Mouse (Mus musculus) liver, postnatal 0 days (tissue): ENCODE measurements around the gene Pde2a. TPM values are rescaled to one million over a fixed set of nuclear protein-coding genes. Genes with fewer than 3 reads are reported as not detected.

ENCODE experiments used
- ATAC-seq: fragments of 200-750 bp; cut with Nextera tagmentation; 2 replicates; pipeline ENCODE4 v1.8.0; 2017; ENCODE audit warnings: mild to moderate bottlenecking, moderate library complexity
- DNase-seq: peaks from one replicate; pipeline ENCODE4 v3.0.0-alpha.2; 2016
- H3K27ac ChIP-seq: fragments of 300-500 bp; sonication (generic); 2 replicates; pipeline ENCODE4 v1.5.1; 2014; ENCODE audit warnings: antibody characterized with exemption, moderate library complexity, mild to moderate bottlenecking, low read depth
- H3K27me3 ChIP-seq: fragments of 300-500 bp; sonication (generic); 2 replicates; pipeline ENCODE4 v1.6.1; 2014; ENCODE audit warnings: low read length, control low read depth, mixed read lengths; ENCODE audit not compliant: insufficient read depth
- H3K36me3 ChIP-seq: fragments of 300-500 bp; sonication (generic); replicated peaks from 2 replicates; pipeline ENCODE4 v1.6.1; 2014; ENCODE audit warnings: mild to moderate bottlenecking, control low read depth, low read length, moderate library complexity, mixed read lengths; ENCODE audit not compliant: insufficient read depth
- H3K4me1 ChIP-seq: fragments of 300-500 bp; sonication (generic); 2 replicates; pipeline ENCODE4 v1.6.1; 2014; ENCODE audit warnings: antibody characterized with exemption, mild to moderate bottlenecking, control low read depth; ENCODE audit not compliant: insufficient read depth
- H3K4me2 ChIP-seq: fragments of 300-500 bp; sonication (generic); 2 replicates; pipeline ENCODE4 v1.6.1; 2014; ENCODE audit warnings: low read depth, mild to moderate bottlenecking, low read length, moderate library complexity, mixed read lengths
- H3K4me3 ChIP-seq: fragments of 300-500 bp; sonication (generic); 2 replicates; pipeline ENCODE4 v1.5.1; 2014; ENCODE audit warnings: low read depth, low read length
- H3K9ac ChIP-seq: fragments of 300-500 bp; sonication (generic); replicated peaks from 2 replicates; pipeline ENCODE4 v1.6.1; 2014; ENCODE audit warnings: mild to moderate bottlenecking, moderate library complexity
- H3K9me3 ChIP-seq: fragments of 300-500 bp; sonication (generic); 2 replicates; pipeline ENCODE4 v1.6.1; 2016; ENCODE audit warnings: mild to moderate bottlenecking, control low read depth, low read length, mixed read lengths
- CTCF ChIP-seq: sonication (generic); IDR thresholded peaks from 2 replicates; pipeline ENCODE4 v1.5.1; 2016; ENCODE audit warnings: antibody characterized with exemption, low read depth
- EP300 ChIP-seq: IDR thresholded peaks from 2 replicates; pipeline ENCODE4 v1.6.1; 2016; ENCODE audit warnings: antibody characterized with exemption, low read depth, mild to moderate bottlenecking
- WGBS: fragments of 180-500 bp; shearing (Covaris S2); extraction: QIAGEN DNeasy Blood & Tissue Kit; methylation state at CpG from one replicate; pipeline ENCODE4 v1.1.7; 2014; ENCODE audit not compliant: insufficient replicate concordance; 5-methylcytosine and 5-hydroxymethylcytosine counted together
- polyA plus RNA-seq: library from polyadenylated mRNA; unstranded; fragments of >200 nt; fragmentation: Nextera tagmentation; extraction: Ambion mirVana; gene quantifications from 2 replicates; pipeline ENCODE4 v1.2.1, GENCODE M21; 2015

The Pde2a gene
- polyA plus RNA-seq, 1 experiment from 2014 or later = 15.8 TPM

GRCm38 (mm10) chr7:101501675-101502074 lies 80.2 kb downstream of the Pde2a start:
- no peak overlapping the region for H3K9ac ChIP-seq
- peaks cover 6% of the 10 kb centered on the region; the same call in 1 of the 2 replicates for H3K36me3 ChIP-seq
- TF ChIP-seq CTCF (peak; percentile 61), EP300 (no peak)
- H3K27ac ChIP-seq = no peak overlapping the region
- peaks cover 7% of the 10 kb centered on the region; the same call in 1 of the 2 replicates for H3K4me1 ChIP-seq
- DNase-seq (peak; percentile 45), ATAC-seq (no peak)
- H3K4me2 ChIP-seq = no peak overlapping the region
- H3K27me3 ChIP-seq = peaks cover 5% of the 10 kb centered on the region; the same call in 1 of the 2 replicates
- no peak overlapping the region for H3K4me3 ChIP-seq
- H3K9me3 ChIP-seq = no peaks in the 10 kb centered on the region
- 68% methylated on average over 6 of the region's 6 CpGs for WGBS

- H3K4me3 ChIP-seq = no peak overlapping the region
- H3K9me3 ChIP-seq = no peaks in the 10 kb centered on the region
- H3K36me3 ChIP-seq = peaks cover 8% of the 10 kb centered on the region; the same call in 1 of the 2 replicates
- 23% methylated on average over 8 of the region's 8 CpGs for WGBS
- peaks cover 5% of the 10 kb centered on the region; the same call in 1 of the 2 replicates for H3K27me3 ChIP-seq
- ATAC-seq (peak; percentile 66), DNase-seq (peak; percentile 67)
- peaks cover 4% of the 10 kb centered on the region; the same call in 1 of the 2 replicates for H3K4me1 ChIP-seq
- no peak overlapping the region for H3K9ac ChIP-seq
- TF ChIP-seq EP300 = no peak
- peak; percentile 93 for TF ChIP-seq CTCF
- no peak overlapping the region for H3K27ac ChIP-seq
- H3K4me2 ChIP-seq = no peak overlapping the region
Observed at GRCm38 (mm10) chr7:101503351-101503750, 81.9 kb downstream of the Pde2a start.

GRCm38 (mm10) chr7:101503803-101504202 lies 82.3 kb downstream of the Pde2a start:
- Histone ChIP-seq H3K4me3 (no peak overlapping the region), H3K36me3 (peaks cover 8% of the 10 kb centered on the region; the same call in 1 of the 2 replicates), H3K27me3 (peaks cover 5% of the 10 kb centered on the region; the same call in 1 of the 2 replicates), H3K4me1 (peaks cover 4% of the 10 kb centered on the region; the same call in 1 of the 2 replicates), H3K9me3 (no peaks in the 10 kb centered on the region), H3K9ac (no peak overlapping the region), H3K27ac (no peak overlapping the region), H3K4me2 (no peak overlapping the region)
- no peak for TF ChIP-seq EP300
- 16% methylated on average over 7 of the region's 7 CpGs for WGBS
- DNase-seq = no peak
- ATAC-seq = no peak

GRCm38 (mm10) chr7:101504507-101504906 lies 83.0 kb downstream of the Pde2a start:
- peak overlapping the region; percentile 36; the same call in 1 of the 2 replicates for H3K4me2 ChIP-seq
- H3K9ac ChIP-seq = no peak overlapping the region
- no peak overlapping the region for H3K4me3 ChIP-seq
- 11% methylated on average over 24 of the region's 24 CpGs for WGBS
- DNase-seq (peak; percentile 66), ATAC-seq (no peak)
- peaks cover 4% of the 10 kb centered on the region; the same call in 1 of the 2 replicates for H3K4me1 ChIP-seq
- H3K9me3 ChIP-seq = no peaks in the 10 kb centered on the region
- H3K27ac ChIP-seq = no peak overlapping the region
- H3K27me3 ChIP-seq = peaks cover 5% of the 10 kb centered on the region; the same call in 1 of the 2 replicates
- H3K36me3 ChIP-seq = peaks cover 8% of the 10 kb centered on the region; the same call in 1 of the 2 replicates
- no peak for TF ChIP-seq EP300
- no peak for TF ChIP-seq CTCF

GRCm38 (mm10) chr7:101509212-101509611 lies 87.7 kb downstream of the Pde2a start:
- no peak for TF ChIP-seq CTCF
- no peak for TF ChIP-seq EP300
- Histone ChIP-seq H3K27ac (no peak overlapping the region), H3K27me3 (no peaks in the 10 kb centered on the region), H3K4me3 (no peak overlapping the region), H3K9me3 (no peaks in the 10 kb centered on the region), H3K4me2 (no peak overlapping the region), H3K9ac (no peak overlapping the region), H3K4me1 (peaks cover 3% of the 10 kb centered on the region; the same call in 1 of the 2 replicates), H3K36me3 (peaks cover 8% of the 10 kb centered on the region)
- ATAC-seq (no peak), DNase-seq (no peak)
- 39% methylated on average over 2 of the region's 2 CpGs for WGBS

GRCm38 (mm10) chr7:101513655-101514054 lies 92.2 kb downstream of the Pde2a start:
- Histone ChIP-seq H3K27ac (no peak overlapping the region), H3K9ac (no peak overlapping the region), H3K9me3 (no peaks in the 10 kb centered on the region), H3K27me3 (no peaks in the 10 kb centered on the region), H3K36me3 (no peaks in the 10 kb centered on the region; the same call in 1 of the 2 replicates), H3K4me1 (no peaks in the 10 kb centered on the region), H3K4me3 (no peak overlapping the region), H3K4me2 (no peak overlapping the region)
- DNase-seq (no peak), ATAC-seq (no peak)
- TF ChIP-seq CTCF (no peak), EP300 (no peak)
- 70% methylated on average over 7 of the region's 7 CpGs for WGBS
